Mouse (Mus musculus): ENCODE results near the gene Polr3f.

DNA sequence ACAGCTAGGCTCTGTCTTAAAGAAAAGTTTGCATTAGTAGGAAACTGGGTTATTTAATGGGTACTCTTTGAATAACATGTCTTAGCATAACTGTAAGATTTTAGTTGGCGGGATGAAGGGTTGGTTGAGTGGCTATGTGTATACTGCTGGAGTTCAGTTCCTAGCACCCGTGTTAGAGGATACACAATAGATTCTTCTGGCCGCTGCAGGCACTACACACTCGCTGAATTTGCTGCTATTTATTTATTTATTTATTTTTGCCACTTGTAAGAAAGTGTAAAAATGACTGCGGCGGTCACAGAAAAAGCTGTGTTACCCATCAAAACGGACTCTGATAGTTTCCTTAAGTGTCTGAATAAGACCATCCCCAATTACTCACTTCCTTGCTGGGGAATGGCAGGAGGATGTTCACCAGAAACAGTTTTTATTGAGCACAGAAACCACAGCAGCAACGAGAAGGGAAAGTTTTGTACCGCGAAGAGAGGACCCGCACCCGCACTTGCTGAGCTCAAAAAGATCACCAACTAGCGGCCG lies 27.8 kb downstream of the Polr3f start:
- TF ChIP-seq POLR2A (IDR thresholded peaks at IDR 0.05; ENCODE audit: control insufficient read depth, low read depth, low read length) (no peak), CTCF (IDR thresholded peaks at IDR 0.05; ENCODE audit: control insufficient read depth, insufficient read depth, insufficient replicate concordance, low read depth, low read length) (no peak)

All from testis, adult 2 months (tissue).